Mouse (Mus musculus): ENCODE measurements at regions not wholly inside any gene's neighbourhood (a gene's known extent, or its start where the extent isn't known, plus 50 kb on each side); places are given as distances from the start of the nearest gene placed in this dataset.

GRCm38 (mm10) chr6:138956461-138957072 is 298.2 kb upstream of the Igbp1b start:
- no peak for DNase-seq (ENCODE audit: low spot score in 2 of 2)

GRCm38 (mm10) chr6:138950888-138951287 is 292.5 kb upstream of the Igbp1b start:
- DNase-seq (ENCODE audit: low spot score in 2 of 2) = no peak

- DNase-seq (ENCODE audit: low spot score in 2 of 2) = no peak
Observed at GRCm38 (mm10) chr6:138946632-138947031, 288.3 kb upstream of the Igbp1b start.

- peak in 1 of 2 experiments; percentile 30 for DNase-seq (ENCODE audit: low spot score in 2 of 2)
Observed at GRCm38 (mm10) chr6:138945432-138945831, 287.1 kb upstream of the Igbp1b start.

- peak in 1 of 2 experiments; percentile 6 for DNase-seq (ENCODE audit: low spot score in 2 of 2)
Observed at GRCm38 (mm10) chr6:138920161-138920560, 261.8 kb upstream of the Igbp1b start.

- no peak for DNase-seq (ENCODE audit: low spot score in 2 of 2)
Observed at GRCm38 (mm10) chr6:138919531-138919930, 261.2 kb upstream of the Igbp1b start.

DNA sequence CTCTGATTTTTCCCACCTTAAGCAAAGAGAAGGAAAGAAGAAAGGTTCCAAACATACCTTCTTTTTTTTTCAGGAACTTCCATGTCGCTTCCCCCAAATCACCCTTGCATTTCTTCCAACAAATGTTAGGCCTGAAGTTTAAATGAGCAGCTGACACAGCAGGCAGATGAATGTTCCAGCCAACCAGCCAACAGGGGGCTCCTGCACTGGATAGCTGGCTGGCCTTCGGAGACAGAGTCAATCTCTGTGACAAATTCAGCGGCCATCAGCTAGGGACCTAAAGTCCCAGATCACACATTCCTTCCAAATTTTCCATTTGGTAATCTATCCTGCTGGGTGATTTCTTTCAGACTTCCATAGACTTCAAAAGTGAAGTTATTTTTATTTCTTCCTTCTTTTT is 256.6 kb upstream of the Igbp1b start:
- no peak for DNase-seq (ENCODE audit: low spot score in 2 of 2)

GRCm38 (mm10) chr6:138873610-138874009 is 215.3 kb upstream of the Igbp1b start:
- DNase-seq (ENCODE audit: low spot score in 2 of 2) = peak; percentile 13 to 36

DNA sequence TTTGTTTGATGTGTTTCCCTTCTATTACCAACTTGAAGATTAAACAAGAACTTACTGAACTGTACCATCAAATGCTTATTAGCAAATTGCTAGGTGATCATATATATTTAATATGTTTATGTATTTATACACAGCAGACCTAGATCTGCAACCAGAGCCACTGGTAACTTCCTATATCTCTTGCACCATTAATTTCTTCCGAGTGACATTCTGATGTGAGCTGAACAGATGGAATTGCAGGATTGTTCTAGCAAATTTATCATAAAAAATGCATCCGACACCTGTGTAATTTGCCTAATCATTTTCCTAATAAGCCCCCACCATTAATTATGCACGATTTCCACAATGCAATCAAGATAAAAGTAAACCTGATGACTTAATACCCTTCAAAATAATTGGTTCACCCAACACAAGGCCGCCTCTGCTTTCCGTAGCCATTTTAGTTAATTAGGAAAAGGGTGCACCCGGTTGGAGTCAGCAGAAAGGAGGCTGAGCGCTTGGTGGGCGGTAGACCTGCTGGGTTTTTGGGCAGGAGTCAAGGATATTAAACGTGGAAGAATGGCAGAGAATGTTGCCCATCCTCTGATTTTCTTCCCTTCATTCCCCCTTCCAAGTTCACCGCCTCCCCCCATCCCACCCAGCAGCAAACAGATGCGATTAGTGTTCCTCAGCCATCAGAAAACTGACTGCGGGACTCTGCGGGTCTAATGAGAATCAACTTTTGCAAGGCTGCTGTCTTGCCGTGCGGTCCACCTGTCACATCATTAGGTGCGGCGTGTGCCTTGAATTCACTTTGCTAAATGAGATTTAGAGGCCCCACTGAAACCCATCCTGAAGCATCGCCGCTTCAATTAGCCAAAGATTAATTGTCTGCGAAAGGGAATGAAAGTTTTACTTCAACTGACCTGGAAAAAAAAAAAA is 214.4 kb upstream of the Igbp1b start:
- no peak for DNase-seq (ENCODE audit: low spot score in 2 of 2)

DNA sequence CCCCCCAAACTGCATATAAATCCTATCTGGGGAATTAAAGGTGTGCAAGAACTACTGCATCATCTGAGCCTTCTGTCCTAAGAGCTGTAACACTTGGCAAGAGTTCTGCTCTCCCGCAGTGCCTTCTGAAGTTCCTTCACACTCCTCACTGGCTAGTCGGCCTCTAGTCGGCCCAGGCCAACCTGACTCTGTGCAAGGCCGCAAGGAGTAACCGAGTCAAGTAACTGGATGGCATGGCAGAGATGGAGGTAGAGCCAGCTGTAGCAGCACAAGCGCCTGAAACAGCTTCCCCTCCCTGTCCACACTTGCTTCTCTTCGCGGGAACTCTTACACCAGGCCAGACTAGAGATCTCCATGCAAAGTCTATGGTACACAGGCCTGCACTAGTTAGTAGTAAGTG is 179.7 kb upstream of the Igbp1b start:
- DNase-seq (ENCODE audit: low spot score in 2 of 2) = no peak

DNA sequence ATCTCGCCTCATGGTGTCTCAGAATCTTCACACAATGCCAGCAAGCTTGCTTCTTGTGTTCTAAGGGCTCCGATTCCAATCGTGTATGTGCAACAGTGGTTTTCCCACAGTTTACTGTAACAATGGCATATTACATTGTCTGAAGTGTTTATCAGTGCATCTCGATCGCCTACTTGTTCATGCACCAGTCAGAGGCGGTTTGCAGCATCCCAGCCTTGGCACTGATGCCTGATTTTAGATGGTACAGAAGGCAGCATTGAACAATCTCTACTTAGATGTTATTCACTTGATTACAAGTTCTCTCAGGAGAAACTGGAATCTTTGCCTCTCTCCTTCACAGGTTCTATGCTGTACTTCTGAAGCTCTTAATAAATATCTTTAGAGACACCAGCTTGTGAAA is 176.5 kb upstream of the Igbp1b start:
- peak in 1 of 2 experiments; percentile 5 for DNase-seq (ENCODE audit: low spot score in 2 of 2)

DNA sequence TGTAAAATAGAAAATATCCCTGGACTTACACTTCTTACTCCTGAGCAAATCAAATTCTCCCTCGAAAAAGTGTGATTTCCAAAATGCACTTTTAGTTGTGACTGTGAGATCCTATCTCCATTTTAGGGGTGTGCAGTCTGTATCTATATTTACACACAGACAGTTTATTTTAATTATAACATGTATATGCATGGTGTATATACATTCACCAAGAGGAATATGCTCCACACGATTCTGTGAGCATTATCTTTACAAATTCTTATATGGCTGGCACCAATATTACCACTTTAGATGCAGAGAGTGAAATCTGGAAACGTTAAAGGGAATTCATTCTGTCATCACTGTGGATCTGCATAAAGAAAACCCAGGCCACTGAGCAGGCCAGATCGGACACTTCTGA is 143.5 kb upstream of the Igbp1b start:
- no peak for DNase-seq (ENCODE audit: low spot score in 2 of 2)

GRCm38 (mm10) chr6:138800836-138801740 is 142.7 kb upstream of the Igbp1b start:
- peak; percentile 16 to 18 for DNase-seq (ENCODE audit: low spot score in 2 of 2)

- no peak for DNase-seq (ENCODE audit: low spot score in 2 of 2)
Observed at GRCm38 (mm10) chr6:138794706-138795105, 136.4 kb upstream of the Igbp1b start.

DNA sequence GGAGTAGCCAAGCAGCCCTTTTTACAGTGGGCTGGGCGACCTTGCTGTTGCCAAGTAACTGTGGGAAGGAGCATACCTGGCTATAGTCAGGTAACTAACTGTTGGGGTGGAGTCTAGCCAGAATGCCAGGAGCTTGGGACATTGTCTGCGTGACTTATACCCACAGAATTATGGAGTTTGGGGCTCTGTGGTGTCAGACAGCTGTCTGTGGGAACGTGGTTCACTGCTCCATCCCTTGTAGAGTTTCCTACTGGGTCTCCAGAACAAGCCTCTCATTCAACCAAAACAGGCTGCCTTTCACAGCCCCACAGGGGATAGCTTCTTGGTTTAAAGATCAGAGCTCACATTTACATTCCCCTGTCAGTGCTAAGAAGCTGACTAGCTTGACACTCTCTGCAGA is 134.5 kb upstream of the Igbp1b start:
- no peak for DNase-seq (ENCODE audit: low spot score in 2 of 2)

- DNase-seq (ENCODE audit: low spot score in 2 of 2) = no peak
Observed at GRCm38 (mm10) chr6:138782907-138783306, 124.6 kb upstream of the Igbp1b start.

GRCm38 (mm10) chr6:138782470-138782869 is 124.1 kb upstream of the Igbp1b start:
- no peak for DNase-seq (ENCODE audit: low spot score in 2 of 2)

DNA sequence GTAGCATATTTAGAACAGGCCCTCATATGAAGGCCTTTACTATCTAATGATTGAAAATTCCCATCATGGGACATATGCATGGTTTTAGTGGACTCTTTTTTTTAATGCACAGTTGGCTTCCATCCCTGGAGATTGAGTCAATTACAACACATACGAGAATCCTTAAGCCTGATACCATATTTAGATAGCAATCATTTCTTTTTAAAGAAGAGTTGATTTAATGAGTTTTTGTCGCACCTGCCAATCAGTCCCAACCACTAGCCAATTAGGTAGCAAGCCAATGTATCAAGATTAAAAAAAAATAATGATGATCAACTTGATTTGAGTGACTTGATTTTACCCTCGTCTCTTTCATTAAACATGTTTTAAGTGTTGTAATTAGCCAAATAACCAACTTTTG is 103.6 kb upstream of the Igbp1b start:
- DNase-seq (ENCODE audit: low spot score in 2 of 2) = no peak

DNA sequence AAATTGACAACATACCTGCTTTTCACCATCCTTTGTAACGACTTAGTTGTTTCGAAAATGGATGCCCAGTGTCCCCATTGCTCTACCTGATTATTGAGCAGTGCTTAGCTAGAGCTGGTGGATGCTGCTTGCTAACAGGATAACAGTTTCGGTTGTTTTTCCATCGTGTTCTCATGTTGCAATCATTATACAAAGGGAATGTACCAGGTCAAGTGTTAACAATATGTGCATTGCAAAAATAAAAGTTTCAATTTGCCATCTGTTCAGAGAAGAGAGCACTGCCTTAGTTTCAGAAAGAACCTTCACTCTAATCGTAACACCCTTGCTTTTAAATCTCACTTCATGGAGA is 96.6 kb upstream of the Igbp1b start:
- no peak for DNase-seq (ENCODE audit: low spot score in 2 of 2)

DNA sequence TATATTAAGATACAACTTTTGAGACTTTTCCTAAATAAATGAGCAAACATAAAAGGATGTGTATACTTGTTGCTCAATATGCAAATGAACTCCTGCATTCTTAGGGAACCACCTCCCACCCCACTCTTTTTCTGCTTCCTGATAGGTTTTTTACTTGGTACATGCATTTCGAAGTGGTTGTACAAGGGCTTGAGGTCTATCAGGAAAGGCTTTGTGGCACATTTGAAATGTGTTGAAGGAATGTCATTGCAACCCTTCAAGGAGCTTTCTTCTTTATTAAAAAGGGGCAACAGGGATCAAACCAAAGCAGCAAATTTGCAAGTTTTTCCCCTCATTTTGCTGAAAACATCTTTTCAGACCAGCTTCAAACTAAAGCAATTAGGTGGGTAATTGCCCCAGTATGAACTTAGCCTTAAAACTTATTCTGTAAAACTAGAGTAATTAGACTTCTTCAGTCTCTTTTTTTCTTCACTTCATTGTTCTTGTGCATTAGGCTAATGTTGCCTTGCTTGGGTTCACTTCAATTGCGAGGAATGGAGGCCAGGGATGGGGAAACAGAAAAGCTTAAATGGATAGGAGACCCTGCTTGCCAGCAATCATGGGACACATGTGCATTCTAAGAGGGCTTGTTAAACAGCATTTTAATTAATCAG is 96.1 kb upstream of the Igbp1b start:
- DNase-seq (ENCODE audit: low spot score in 2 of 2) = no peak

DNA sequence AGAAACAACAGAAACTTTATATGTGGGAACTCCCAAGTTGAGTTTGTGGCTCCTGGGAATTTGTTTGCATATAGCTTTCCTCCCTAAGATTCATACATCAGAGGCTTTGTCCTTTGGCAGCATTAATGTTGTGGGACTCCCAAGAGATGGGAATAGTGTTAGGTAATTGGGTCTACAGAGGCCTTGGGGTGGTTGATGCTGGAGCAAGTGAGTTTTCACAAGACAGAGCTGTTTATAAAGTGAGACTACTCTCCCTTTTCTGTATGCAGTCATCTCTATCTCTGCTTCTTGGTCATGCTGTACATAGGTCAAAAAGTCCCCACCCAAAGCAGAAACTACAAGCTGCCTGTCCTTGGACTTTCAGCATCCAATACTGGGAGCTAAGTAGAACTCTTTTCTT is 59.4 kb upstream of the Igbp1b start:
- DNase-seq (ENCODE audit: low spot score in 2 of 2) = no peak
